Mouse (Mus musculus) embryonic facial prominence, embryonic 11.5 days (tissue): Measurements from ENCODE around the gene Pdlim1. TPM values are rescaled to one million over a fixed set of nuclear protein-coding genes. Genes with fewer than 3 reads are reported as not detected.

Experiments
- ATAC-seq: fragments of 200-750 bp; cut with Nextera tagmentation; replicated peaks from 2 replicates; pipeline ENCODE4 v1.8.0; 2017; ENCODE audit warnings: low read depth; ENCODE audit not compliant: insufficient number of reproducible peaks, low FRiP score, low TSS enrichment
- DNase-seq: peaks from one replicate; pipeline ENCODE4 v3.0.0-alpha.2; 2015; ENCODE audit warnings: low spot score
- H3K27ac ChIP-seq: fragments of 300-500 bp; sonication (generic); replicated peaks from 2 replicates; pipeline ENCODE4 v1.5.1; 2014; ENCODE audit warnings: mild to moderate bottlenecking, low read depth, low read length, control low read depth
- H3K27me3 ChIP-seq: fragments of 300-500 bp; sonication (generic); 2 replicates; pipeline ENCODE4 v1.6.1; 2014; ENCODE audit warnings: mild to moderate bottlenecking, low read length, moderate library complexity, mixed read lengths; ENCODE audit not compliant: control insufficient read depth, insufficient read depth
- H3K36me3 ChIP-seq: fragments of 300-500 bp; sonication (generic); replicated peaks from 2 replicates; pipeline ENCODE4 v1.6.1; 2014; ENCODE audit warnings: low read depth, mild to moderate bottlenecking, low read length, moderate library complexity, mixed read lengths; ENCODE audit not compliant: control insufficient read depth, insufficient read depth
- H3K4me1 ChIP-seq: fragments of 300-500 bp; sonication (generic); 2 replicates; pipeline ENCODE4 v1.6.1; 2014; ENCODE audit warnings: low read length, mixed read lengths; ENCODE audit not compliant: control insufficient read depth, insufficient read depth
- H3K4me2 ChIP-seq: fragments of 300-500 bp; sonication (generic); 2 replicates; pipeline ENCODE4 v1.6.1; 2014; ENCODE audit warnings: low read depth, mild to moderate bottlenecking, control low read depth, low read length, moderate library complexity
- H3K4me3 ChIP-seq: fragments of 300-500 bp; sonication (generic); 2 replicates; pipeline ENCODE4 v1.5.1; 2014; ENCODE audit warnings: low read depth, low read length, control low read depth
- H3K9ac ChIP-seq: fragments of 300-500 bp; sonication (generic); replicated peaks from 2 replicates; pipeline ENCODE4 v1.6.1; 2014; ENCODE audit warnings: mild to moderate bottlenecking, control low read depth, low read length
- H3K9me3 ChIP-seq: fragments of 300-500 bp; sonication (generic); replicated peaks from 2 replicates; pipeline ENCODE4 v1.6.1; 2016; ENCODE audit warnings: mild to moderate bottlenecking, low read length, inconsistent platforms, mixed read lengths; ENCODE audit not compliant: control insufficient read depth
- WGBS: fragments of 180-500 bp; shearing (Covaris S2); extraction: QIAGEN DNeasy Blood & Tissue Kit; methylation state at CpG from one replicate; pipeline ENCODE4 v1.1.7; 2014; 5-methylcytosine and 5-hydroxymethylcytosine counted together
- polyA plus RNA-seq: library from polyadenylated mRNA; unstranded; fragments of >200 nt; fragmentation: Nextera tagmentation; extraction: Ambion mirVana; gene quantifications from 2 replicates; pipeline ENCODE4 v1.2.1, GENCODE M21; 2014

The Pdlim1 gene
- polyA plus RNA-seq = 121 and 137 TPM in 2 replicates

GRCm38 (mm10) chr19:40271308-40271892 lies at the start of gene Pdlim1:
TSS of gene Pdlim1 (minus strand) at chr19:40271842.
- no peaks in the 10 kb centered on the region for H3K36me3 ChIP-seq
- H3K4me1 ChIP-seq = no peaks in the 10 kb centered on the region
- ATAC-seq (peak; percentile 78), DNase-seq (peak; percentile 80)
- H3K27me3 ChIP-seq = peaks cover 10% of the 10 kb centered on the region; the same call in 1 of the 2 replicates
- peak within 1 kb of the TSS; percentile 92 for H3K4me2 ChIP-seq
- H3K9ac ChIP-seq = peak within 1 kb of the TSS; percentile 58
- H3K9me3 ChIP-seq = no peaks in the 10 kb centered on the region
- under 1% methylated on average over 42 of the region's 54 CpGs for WGBS
- no peak within 1 kb of the TSS for H3K27ac ChIP-seq
- peak within 1 kb of the TSS; percentile 55 for H3K4me3 ChIP-seq

- no peak for ATAC-seq
- no peak overlapping the region for H3K4me3 ChIP-seq
- H3K27me3 ChIP-seq = no peaks in the 10 kb centered on the region
- no peaks in the 10 kb centered on the region for H3K9me3 ChIP-seq
- H3K27ac ChIP-seq = no peak overlapping the region
- H3K9ac ChIP-seq = no peak overlapping the region
- DNase-seq = no peak
- H3K36me3 ChIP-seq = no peaks in the 10 kb centered on the region
- WGBS = 68% methylated on average over 3 of the region's 3 CpGs
- no peaks in the 10 kb centered on the region for H3K4me1 ChIP-seq
- no peak overlapping the region for H3K4me2 ChIP-seq
These were observed 47.6 kb upstream of the Pdlim1 start for GRCm38 (mm10) chr19:40319199-40319598.

GRCm38 (mm10) chr19:40318511-40318910 lies 46.9 kb upstream of the Pdlim1 start:
- Histone ChIP-seq H3K9me3 (no peaks in the 10 kb centered on the region), H3K27me3 (no peaks in the 10 kb centered on the region), H3K4me3 (no peak overlapping the region), H3K4me2 (no peak overlapping the region), H3K4me1 (no peaks in the 10 kb centered on the region), H3K27ac (no peak overlapping the region), H3K36me3 (no peaks in the 10 kb centered on the region), H3K9ac (no peak overlapping the region)
- no peak for DNase-seq
- 12% methylated on average over 6 of the region's 6 CpGs for WGBS
- ATAC-seq = no peak

- Histone ChIP-seq H3K4me3 (no peak overlapping the region), H3K27ac (no peak overlapping the region), H3K36me3 (no peaks in the 10 kb centered on the region), H3K27me3 (no peaks in the 10 kb centered on the region), H3K4me2 (no peak overlapping the region), H3K9ac (no peak overlapping the region), H3K4me1 (no peaks in the 10 kb centered on the region), H3K9me3 (no peaks in the 10 kb centered on the region)
- WGBS = 79% methylated on average over 4 of the region's 4 CpGs
- ATAC-seq (no peak), DNase-seq (no peak)
These were observed 45.4 kb upstream of the Pdlim1 start for GRCm38 (mm10) chr19:40317001-40317400.

- no peaks in the 10 kb centered on the region for H3K4me1 ChIP-seq
These were observed 42.6 kb upstream of the Pdlim1 start for GRCm38 (mm10) chr19:40314252-40314651.

GRCm38 (mm10) chr19:40311631-40312030 lies 40.0 kb upstream of the Pdlim1 start:
- Histone ChIP-seq H3K4me2 (no peak overlapping the region), H3K9ac (no peak overlapping the region), H3K27me3 (no peaks in the 10 kb centered on the region), H3K4me1 (no peaks in the 10 kb centered on the region), H3K36me3 (no peaks in the 10 kb centered on the region), H3K27ac (no peak overlapping the region), H3K4me3 (no peak overlapping the region), H3K9me3 (no peaks in the 10 kb centered on the region)
- ATAC-seq (no peak), DNase-seq (no peak)
- 91% methylated on average over 8 of the region's 8 CpGs for whole genome bisulfite sequencing

More at GRCm38 (mm10) chr19:40314252-40314651, 42.6 kb upstream of the Pdlim1 start:
- Histone ChIP-seq H3K9me3 (no peaks in the 10 kb centered on the region), H3K4me2 (no peak overlapping the region), H3K36me3 (no peaks in the 10 kb centered on the region), H3K27ac (no peak overlapping the region), H3K27me3 (no peaks in the 10 kb centered on the region), H3K4me3 (no peak overlapping the region), H3K9ac (no peak overlapping the region)
- 95% methylated on average over 11 of the region's 11 CpGs for WGBS
- ATAC-seq (no peak), DNase-seq (no peak)

- H3K27ac ChIP-seq = no peak overlapping the region
- 85% methylated on average over 15 of the region's 15 CpGs for WGBS
- no peaks in the 10 kb centered on the region for H3K27me3 ChIP-seq
- H3K4me3 ChIP-seq = no peak overlapping the region
- no peaks in the 10 kb centered on the region for H3K9me3 ChIP-seq
- no peak overlapping the region for H3K4me2 ChIP-seq
- no peak overlapping the region for H3K9ac ChIP-seq
- H3K4me1 ChIP-seq = no peaks in the 10 kb centered on the region
- DNase-seq (no peak), ATAC-seq (no peak)
- H3K36me3 ChIP-seq = no peaks in the 10 kb centered on the region
These were observed 38.9 kb upstream of the Pdlim1 start for GRCm38 (mm10) chr19:40310410-40311130.

GRCm38 (mm10) chr19:40309911-40310310 lies 38.3 kb upstream of the Pdlim1 start:
- H3K27me3 ChIP-seq = no peaks in the 10 kb centered on the region
- ATAC-seq = no peak
- no peak overlapping the region for H3K9ac ChIP-seq
- H3K9me3 ChIP-seq = no peaks in the 10 kb centered on the region
- H3K4me1 ChIP-seq = no peaks in the 10 kb centered on the region
- no peak for DNase-seq
- H3K4me3 ChIP-seq = no peak overlapping the region
- H3K27ac ChIP-seq = no peak overlapping the region
- no peaks in the 10 kb centered on the region for H3K36me3 ChIP-seq
- no peak overlapping the region for H3K4me2 ChIP-seq
- WGBS = 88% methylated on average over 12 of the region's 12 CpGs
